Mouse (Mus musculus): Measurements from ENCODE around the gene Gk. TPM values are rescaled to one million over a fixed set of nuclear protein-coding genes. Genes with fewer than 3 reads are reported as not detected.
A peak's percentile ranks its signal among the peaks of the same experiment; 100 is the strongest.

The Gk gene
- polyA plus RNA-seq, 2 experiments: 2.4 to 6.6 TPM

GRCm38 (mm10) chrX:85710399-85710798, 66.2 kb downstream of the Gk start:
- Histone ChIP-seq H3K4me1 (replicated peaks; ENCODE audit: control insufficient read depth in 2 of 2, insufficient read depth in 2 of 2, low read length in 1 of 2) (no peaks in the 10 kb centered on the region), H3K4me2 (ENCODE audit: low read depth) (no peak overlapping the region), H3K27ac (no peak overlapping the region), H3K27me3 (ENCODE audit: control insufficient read depth, insufficient read depth, low read length) (no peaks in the 10 kb centered on the region), H3K9me3 (ENCODE audit: control insufficient read depth, low read length) (no peaks in the 10 kb centered on the region), H3K4me3 (ENCODE audit: insufficient read depth in 1 of 2, low read depth in 2 of 2, low read length in 2 of 2) (no peak overlapping the region), H3K36me3 (replicated peaks; ENCODE audit: control insufficient read depth, insufficient read depth, low read depth) (no peaks in the 10 kb centered on the region), H3K9ac (replicated peaks) (no peak overlapping the region)
- DNase-seq (ENCODE audit: low read depth in 3 of 3, low spot score in 3 of 3) (no peak), ATAC-seq (ENCODE audit: insufficient read depth) (no peak)
- WGBS (ENCODE audit: insufficient replicate concordance): 54% methylated on average over 3 of the region's 3 CpGs
- no peak for TF ChIP-seq CTCF (IDR thresholded peaks at IDR 0.05; ENCODE audit: low read depth)
- TF ChIP-seq EP300 (IDR thresholded peaks at IDR 0.05; ENCODE audit: low read depth): no peak

GRCm38 (mm10) chrX:85705715-85706114, 70.9 kb downstream of the Gk start:
- H3K36me3 ChIP-seq (replicated peaks; ENCODE audit: control insufficient read depth, insufficient read depth, low read depth): no peaks in the 10 kb centered on the region
- no peak for ATAC-seq (ENCODE audit: insufficient read depth)
- no peaks in the 10 kb centered on the region for H3K4me1 ChIP-seq (replicated peaks; ENCODE audit: control insufficient read depth in 2 of 2, insufficient read depth in 2 of 2, low read length in 1 of 2)
- H3K9ac ChIP-seq (replicated peaks): no peak overlapping the region
- DNase-seq (ENCODE audit: low read depth in 3 of 3, low spot score in 3 of 3): no peak
- H3K27ac ChIP-seq: no peak overlapping the region
- no peak overlapping the region for H3K4me2 ChIP-seq (ENCODE audit: low read depth)
- H3K9me3 ChIP-seq (ENCODE audit: control insufficient read depth, low read length): no peaks in the 10 kb centered on the region
- no peak for TF ChIP-seq EP300 (IDR thresholded peaks at IDR 0.05; ENCODE audit: low read depth)
- no peak for TF ChIP-seq CTCF (IDR thresholded peaks at IDR 0.05; ENCODE audit: low read depth)
- 82% methylated on average over 3 of the region's 3 CpGs for WGBS (ENCODE audit: insufficient replicate concordance)
- no peak overlapping the region for H3K4me3 ChIP-seq (ENCODE audit: insufficient read depth in 1 of 2, low read depth in 2 of 2, low read length in 2 of 2)
- no peaks in the 10 kb centered on the region for H3K27me3 ChIP-seq (ENCODE audit: control insufficient read depth, insufficient read depth, low read length)

- no peak for ATAC-seq (ENCODE audit: insufficient read depth)
- no peak overlapping the region for H3K9ac ChIP-seq (replicated peaks)
- WGBS (ENCODE audit: insufficient replicate concordance): 30% methylated on average over 2 of the region's 2 CpGs
Observed at GRCm38 (mm10) chrX:85683723-85684122, 92.9 kb downstream of the Gk start.

GRCm38 (mm10) chrX:85682125-85682524, 94.5 kb downstream of the Gk start:
- no peak for ATAC-seq (ENCODE audit: insufficient read depth)
- no peak overlapping the region for H3K27ac ChIP-seq
- H3K4me2 ChIP-seq (ENCODE audit: low read depth): no peak overlapping the region
- no peaks in the 10 kb centered on the region for H3K27me3 ChIP-seq (ENCODE audit: control insufficient read depth, insufficient read depth, low read length)
- DNase-seq (ENCODE audit: low read depth in 3 of 3, low spot score in 3 of 3): no peak
- no peak overlapping the region for H3K4me3 ChIP-seq (ENCODE audit: insufficient read depth in 1 of 2, low read depth in 2 of 2, low read length in 2 of 2)
- H3K4me1 ChIP-seq (replicated peaks; ENCODE audit: control insufficient read depth in 2 of 2, insufficient read depth in 2 of 2, low read length in 1 of 2): no peaks in the 10 kb centered on the region
- H3K36me3 ChIP-seq (replicated peaks; ENCODE audit: control insufficient read depth, insufficient read depth, low read depth): no peaks in the 10 kb centered on the region
- H3K9me3 ChIP-seq (ENCODE audit: control insufficient read depth, low read length): no peaks in the 10 kb centered on the region
- WGBS (ENCODE audit: insufficient replicate concordance): 36% methylated on average over 1 of the region's 1 CpGs
- TF ChIP-seq CTCF (IDR thresholded peaks at IDR 0.05; ENCODE audit: low read depth) (no peak), EP300 (IDR thresholded peaks at IDR 0.05; ENCODE audit: low read depth) (no peak)
- H3K9ac ChIP-seq (replicated peaks): no peak overlapping the region

More at GRCm38 (mm10) chrX:85683723-85684122, 92.9 kb downstream of the Gk start:
- no peak for DNase-seq (ENCODE audit: low read depth in 3 of 3, low spot score in 3 of 3)
- H3K4me2 ChIP-seq (ENCODE audit: low read depth): no peak overlapping the region
- H3K4me3 ChIP-seq (ENCODE audit: insufficient read depth in 1 of 2, low read depth in 2 of 2, low read length in 2 of 2): no peak overlapping the region
- no peaks in the 10 kb centered on the region for H3K4me1 ChIP-seq (replicated peaks; ENCODE audit: control insufficient read depth in 2 of 2, insufficient read depth in 2 of 2, low read length in 1 of 2)
- no peak overlapping the region for H3K27ac ChIP-seq
- H3K9me3 ChIP-seq (ENCODE audit: control insufficient read depth, low read length): no peaks in the 10 kb centered on the region
- no peaks in the 10 kb centered on the region for H3K36me3 ChIP-seq (replicated peaks; ENCODE audit: control insufficient read depth, insufficient read depth, low read depth)
- TF ChIP-seq CTCF (IDR thresholded peaks at IDR 0.05; ENCODE audit: low read depth): 0 out of 2 replicates have a peak, but pooled peaks have one; percentile 11
- TF ChIP-seq EP300 (IDR thresholded peaks at IDR 0.05; ENCODE audit: low read depth): no peak
- H3K27me3 ChIP-seq (ENCODE audit: control insufficient read depth, insufficient read depth, low read length): no peaks in the 10 kb centered on the region

- no peak for ATAC-seq (ENCODE audit: insufficient read depth)
- peak; percentile 72 for TF ChIP-seq CTCF (IDR thresholded peaks at IDR 0.05; ENCODE audit: low read depth)
- no peak for TF ChIP-seq EP300 (IDR thresholded peaks at IDR 0.05; ENCODE audit: low read depth)
- Histone ChIP-seq H3K36me3 (replicated peaks; ENCODE audit: control insufficient read depth, insufficient read depth, low read depth) (no peaks in the 10 kb centered on the region), H3K9me3 (ENCODE audit: control insufficient read depth, low read length) (no peaks in the 10 kb centered on the region), H3K4me2 (ENCODE audit: low read depth) (no peak overlapping the region), H3K27ac (no peak overlapping the region), H3K9ac (replicated peaks) (no peak overlapping the region), H3K27me3 (ENCODE audit: control insufficient read depth, insufficient read depth, low read length) (no peaks in the 10 kb centered on the region), H3K4me3 (ENCODE audit: insufficient read depth in 1 of 2, low read depth in 2 of 2, low read length in 2 of 2) (no peak overlapping the region), H3K4me1 (replicated peaks; ENCODE audit: control insufficient read depth in 2 of 2, insufficient read depth in 2 of 2, low read length in 1 of 2) (no peaks in the 10 kb centered on the region)
- DNase-seq (ENCODE audit: low read depth in 3 of 3, low spot score in 3 of 3): peak in 2 of 3 experiments; percentile 4 to 7
- 12% methylated on average over 7 of the region's 7 CpGs for WGBS (ENCODE audit: insufficient replicate concordance)
Observed at GRCm38 (mm10) chrX:85676808-85677207, 99.8 kb downstream of the Gk start.

Other genes starting within 250 kb of the Gk start
- gene Tab3, start 202.8 kb downstream of the Gk start, polyA plus RNA-seq (2012; rRNA removed): 5.8 and 6.3 TPM in 2 replicates
- 8.2 and 8.6 TPM in 2 replicates for gene Tab3, start 202.8 kb downstream of the Gk start, polyA plus RNA-seq (2014; fragmentation: Nextera tagmentation; extraction: Ambion mirVana)
- gene 5430427O19Rik, start 93.5 kb upstream of the Gk start, polyA plus RNA-seq (2012; rRNA removed): 0.11 and 0.20 TPM in 2 replicates
- 0.27 and 0.53 TPM in 2 replicates for gene 5430427O19Rik, start 93.5 kb upstream of the Gk start, polyA plus RNA-seq (2014; fragmentation: Nextera tagmentation; extraction: Ambion mirVana)